Mouse (Mus musculus): Measurements from ENCODE around the gene Arhgap9. TPM values are rescaled to one million over a fixed set of nuclear protein-coding genes. Genes with fewer than 3 reads are reported as not detected.

The Arhgap9 gene
- polyA plus RNA-seq, 1 experiment: 0.97 TPM

DNA sequence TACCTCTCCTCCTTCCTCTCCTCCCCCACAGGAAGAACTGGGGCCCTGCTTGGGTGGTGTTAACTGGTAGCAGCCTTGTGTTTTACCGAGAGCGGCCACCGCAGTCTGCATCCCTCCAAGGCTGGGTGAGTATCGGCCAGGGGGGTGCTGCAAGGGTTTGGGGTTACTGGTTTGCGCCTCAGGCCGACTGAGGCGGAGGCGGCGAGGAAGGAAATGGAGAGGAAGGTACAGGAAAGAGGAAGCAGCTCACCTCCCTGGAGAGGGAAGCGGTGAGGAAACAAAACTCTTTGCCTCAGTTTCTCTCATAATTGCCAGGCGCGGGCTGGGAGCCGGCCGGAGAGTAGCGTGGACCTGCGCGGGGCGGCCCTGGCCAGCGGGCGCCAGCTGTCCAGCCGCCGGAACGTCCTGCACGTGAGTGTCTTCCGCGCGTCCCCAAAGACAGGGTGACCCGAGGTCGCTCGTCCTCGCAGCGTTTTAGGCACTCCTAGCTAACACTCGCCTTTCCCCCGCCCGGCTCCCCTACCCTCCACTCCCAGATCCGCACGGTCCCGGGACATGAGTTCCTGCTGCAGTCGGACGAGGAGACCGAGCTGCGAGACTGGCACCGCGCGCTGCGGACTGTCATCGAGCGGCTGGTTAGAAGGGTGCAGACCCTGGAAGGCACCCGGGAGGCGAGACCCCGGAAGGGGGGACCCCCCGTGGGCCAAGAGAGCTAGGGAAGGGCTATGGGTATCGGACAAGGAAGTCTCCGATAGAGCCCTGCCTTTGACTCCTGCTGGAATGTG, 4.4 kb downstream of the Arhgap9 start:
- H3K27me3 ChIP-seq (ENCODE audit: control insufficient read depth, insufficient read depth, low read length): no peaks in the 10 kb centered on the region; the same call in 1 of the 2 replicates
- peak in 1 of 2 experiments; percentile 44 for DNase-seq
- TF ChIP-seq CTCF (IDR thresholded peaks at IDR 0.05; ENCODE audit: borderline replicate concordance, insufficient read depth, low read depth, low read length) (no peak), POLR2A (IDR thresholded peaks at IDR 0.05; ENCODE audit: borderline replicate concordance, insufficient read depth, low read length) (no peak)
- no peaks in the 10 kb centered on the region for H3K4me1 ChIP-seq (ENCODE audit: control insufficient read depth, insufficient read depth, low read length)
- peak overlapping the region; percentile 46 for H3K4me3 ChIP-seq (replicated peaks; ENCODE audit: insufficient read depth, low read depth, low read length)
- no peak overlapping the region for H3K27ac ChIP-seq (ENCODE audit: insufficient read depth, low read length)
- WGBS: 5% methylated on average over 54 of the region's 54 CpGs

DNA sequence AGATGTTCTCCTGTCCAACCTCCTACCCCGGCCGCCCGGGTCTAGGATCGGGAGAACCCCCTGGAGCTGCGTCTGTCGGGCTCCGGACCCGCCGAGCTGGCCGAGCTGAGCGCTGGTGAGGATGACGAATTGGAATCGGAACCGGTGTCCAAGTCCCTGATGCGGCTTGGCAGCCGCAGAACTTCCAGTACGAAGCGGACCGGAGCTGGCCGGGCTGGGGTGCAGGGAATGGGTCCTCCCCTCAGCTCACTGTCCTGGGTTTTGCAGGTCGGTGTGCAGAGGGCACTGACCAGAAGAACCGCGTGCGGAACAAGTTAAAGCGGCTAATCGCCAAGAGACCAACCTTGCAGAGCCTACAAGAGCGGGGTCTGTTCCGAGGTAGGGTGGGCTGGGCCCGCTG, 5.1 kb downstream of the Arhgap9 start:
- no peaks in the 10 kb centered on the region; the same call in 1 of the 2 replicates for H3K27me3 ChIP-seq (ENCODE audit: control insufficient read depth, insufficient read depth, low read length)
- no peak for TF ChIP-seq CTCF (IDR thresholded peaks at IDR 0.05; ENCODE audit: borderline replicate concordance, insufficient read depth, low read depth, low read length)
- no peak for TF ChIP-seq POLR2A (IDR thresholded peaks at IDR 0.05; ENCODE audit: borderline replicate concordance, insufficient read depth, low read length)
- no peaks in the 10 kb centered on the region for H3K4me1 ChIP-seq (ENCODE audit: control insufficient read depth, insufficient read depth, low read length)
- WGBS: 7% methylated on average over 29 of the region's 29 CpGs
- no peak overlapping the region for H3K27ac ChIP-seq (ENCODE audit: insufficient read depth, low read length)
- H3K4me3 ChIP-seq (replicated peaks; ENCODE audit: insufficient read depth, low read depth, low read length): peak overlapping the region; percentile 46
- DNase-seq: peak; percentile 39 to 43

DNA sequence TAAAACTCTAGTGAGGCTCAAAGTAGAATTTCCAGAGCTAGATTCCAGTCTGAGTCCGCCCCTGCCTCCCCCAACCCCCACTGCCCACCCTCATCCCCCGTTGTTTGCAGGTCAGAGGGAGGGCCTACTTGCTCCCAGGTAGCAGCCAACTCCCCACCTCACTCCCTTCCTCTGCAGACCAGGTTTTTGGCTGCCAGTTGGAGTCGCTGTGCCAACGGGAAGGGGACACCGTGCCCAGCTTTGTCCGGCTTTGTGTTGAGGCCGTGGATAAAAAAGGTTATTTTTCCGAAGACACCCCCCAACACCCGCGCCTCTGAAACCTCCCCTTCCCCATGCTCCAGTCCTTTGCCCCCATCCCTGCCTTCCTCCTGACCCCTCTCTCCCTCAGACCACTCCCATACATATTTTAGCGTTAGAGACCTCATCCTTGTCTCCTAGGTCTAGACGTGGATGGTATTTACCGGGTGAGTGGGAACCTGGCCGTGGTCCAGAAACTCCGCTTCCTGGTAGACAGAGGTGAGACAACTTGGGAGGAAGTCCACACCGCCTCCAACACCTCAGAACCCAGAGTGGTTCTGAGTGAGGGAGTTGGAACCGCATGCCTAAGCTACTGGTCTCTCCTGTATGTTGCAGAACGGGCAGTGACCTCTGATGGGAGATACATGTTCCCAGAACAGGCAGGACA, 5.8 kb downstream of the Arhgap9 start:
- no peak for TF ChIP-seq CTCF (IDR thresholded peaks at IDR 0.05; ENCODE audit: borderline replicate concordance, insufficient read depth, low read depth, low read length)
- TF ChIP-seq POLR2A (IDR thresholded peaks at IDR 0.05; ENCODE audit: borderline replicate concordance, insufficient read depth, low read length): no peak

DNA sequence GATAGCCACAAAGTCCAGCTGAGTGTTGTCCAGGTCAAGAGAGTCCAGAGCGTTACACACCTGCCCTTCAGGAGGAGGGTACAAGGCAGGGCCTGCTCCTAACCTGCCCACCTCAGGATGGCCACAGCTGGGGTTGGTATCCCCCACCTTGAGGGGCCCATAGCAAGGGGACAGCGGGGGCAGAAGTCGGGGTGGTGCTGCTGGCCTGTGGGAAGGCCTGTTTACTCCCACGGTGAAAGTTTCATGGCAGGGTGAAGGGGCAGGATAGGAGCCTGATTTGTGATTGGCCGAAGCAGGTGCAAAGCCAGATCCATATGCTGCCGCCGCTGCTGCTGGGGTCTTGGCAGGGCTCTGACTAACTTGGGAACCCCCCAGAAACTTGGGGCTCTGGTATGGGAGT, 8.4 kb downstream of the Arhgap9 start:
- Histone ChIP-seq H3K4me3 (replicated peaks; ENCODE audit: insufficient read depth, low read depth, low read length) (no peak overlapping the region), H3K4me1 (ENCODE audit: control insufficient read depth, insufficient read depth, low read length) (no peaks in the 10 kb centered on the region), H3K27me3 (ENCODE audit: control insufficient read depth, insufficient read depth, low read length) (no peaks in the 10 kb centered on the region; the same call in 1 of the 2 replicates), H3K27ac (ENCODE audit: insufficient read depth, low read length) (no peak overlapping the region)
- no peak for TF ChIP-seq POLR2A (IDR thresholded peaks at IDR 0.05; ENCODE audit: borderline replicate concordance, insufficient read depth, low read length)
- TF ChIP-seq CTCF (IDR thresholded peaks at IDR 0.05; ENCODE audit: borderline replicate concordance, insufficient read depth, low read depth, low read length): no peak
- no peak for DNase-seq
- WGBS: 66% methylated on average over 7 of the region's 7 CpGs

More for the DNA sequence above, 5.8 kb downstream of the Arhgap9 start:
- Histone ChIP-seq H3K4me1 (ENCODE audit: control insufficient read depth, insufficient read depth, low read length) (no peaks in the 10 kb centered on the region), H3K4me3 (replicated peaks; ENCODE audit: insufficient read depth, low read depth, low read length) (no peak overlapping the region), H3K27me3 (ENCODE audit: control insufficient read depth, insufficient read depth, low read length) (no peaks in the 10 kb centered on the region; the same call in 1 of the 2 replicates), H3K27ac (ENCODE audit: insufficient read depth, low read length) (no peak overlapping the region)
- WGBS: 27% methylated on average over 18 of the region's 18 CpGs
- DNase-seq: peak in 1 of 2 experiments; percentile 27

DNA sequence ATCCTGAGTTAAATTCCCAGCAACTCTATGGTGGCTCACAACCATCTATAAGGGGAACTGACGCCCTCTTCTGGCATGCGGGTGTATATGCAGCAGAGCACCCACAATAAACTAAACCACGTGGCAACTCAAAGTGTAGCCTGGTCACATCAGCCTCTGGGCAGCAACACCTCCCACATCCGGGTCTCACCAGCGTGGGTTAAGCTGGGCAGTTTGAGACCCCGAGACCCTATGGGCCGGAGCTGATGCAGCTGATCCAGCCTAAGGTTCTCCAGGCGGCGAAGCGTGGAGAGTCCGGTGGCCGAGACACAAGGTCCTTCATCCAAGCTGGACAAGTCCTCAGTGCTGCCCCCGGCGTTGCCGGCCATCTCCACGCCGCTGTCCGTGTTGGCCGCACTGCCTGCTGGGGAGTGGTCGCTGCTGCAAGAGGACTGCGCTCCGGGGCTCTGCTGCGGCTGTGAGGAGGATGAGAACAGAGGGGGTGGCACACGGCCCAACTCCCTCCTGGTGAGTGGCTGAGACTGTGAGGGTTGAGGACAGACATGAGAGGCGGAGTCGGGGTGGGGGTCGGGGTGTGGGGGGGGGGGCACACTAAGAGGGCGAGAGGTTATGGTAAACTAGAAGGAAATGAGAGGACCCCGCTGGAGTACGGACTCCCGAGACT, 10.6 kb downstream of the Arhgap9 start:
- WGBS: 27% methylated on average over 31 of the region's 31 CpGs
- no peak overlapping the region for H3K4me3 ChIP-seq (replicated peaks; ENCODE audit: insufficient read depth, low read depth, low read length)
- no peak for DNase-seq
- no peaks in the 10 kb centered on the region for H3K27me3 ChIP-seq (ENCODE audit: control insufficient read depth, insufficient read depth, low read length)
- H3K27ac ChIP-seq (ENCODE audit: insufficient read depth, low read length): no peak overlapping the region
- peak; percentile 16; the same call in 1 of the 2 replicates for TF ChIP-seq CTCF (IDR thresholded peaks at IDR 0.05; ENCODE audit: borderline replicate concordance, insufficient read depth, low read depth, low read length)
- no peak for TF ChIP-seq POLR2A (IDR thresholded peaks at IDR 0.05; ENCODE audit: borderline replicate concordance, insufficient read depth, low read length)
- H3K4me1 ChIP-seq (ENCODE audit: control insufficient read depth, insufficient read depth, low read length): no peaks in the 10 kb centered on the region

DNA sequence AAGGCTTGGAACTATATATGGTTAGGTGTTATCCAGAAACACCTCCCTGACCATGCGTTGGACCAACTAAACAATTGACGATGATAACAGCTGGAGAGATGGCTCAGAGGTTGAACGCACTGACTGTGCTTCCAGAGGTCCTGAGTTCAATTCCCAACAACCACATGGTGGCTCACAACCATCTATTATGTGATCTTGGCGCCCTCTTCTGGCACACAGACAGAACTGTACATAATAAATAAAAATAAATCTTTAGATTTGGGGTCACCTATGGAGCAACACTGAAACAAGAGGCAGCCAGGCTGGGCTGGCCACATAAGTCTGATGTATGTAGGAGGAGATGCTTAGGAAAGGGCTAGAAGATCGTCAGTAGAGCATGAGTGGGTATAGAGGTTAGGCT, 11.4 kb downstream of the Arhgap9 start:
- TF ChIP-seq POLR2A (IDR thresholded peaks at IDR 0.05; ENCODE audit: borderline replicate concordance, insufficient read depth, low read length) (no peak), CTCF (IDR thresholded peaks at IDR 0.05; ENCODE audit: borderline replicate concordance, insufficient read depth, low read depth, low read length) (peak; percentile 13; the same call in 1 of the 2 replicates)
- 56% methylated on average over 5 of the region's 5 CpGs for WGBS
- no peak for DNase-seq
- Histone ChIP-seq H3K27ac (ENCODE audit: insufficient read depth, low read length) (no peak overlapping the region), H3K4me3 (replicated peaks; ENCODE audit: insufficient read depth, low read depth, low read length) (no peak overlapping the region), H3K27me3 (ENCODE audit: control insufficient read depth, insufficient read depth, low read length) (no peaks in the 10 kb centered on the region), H3K4me1 (ENCODE audit: control insufficient read depth, insufficient read depth, low read length) (no peaks in the 10 kb centered on the region)

DNA sequence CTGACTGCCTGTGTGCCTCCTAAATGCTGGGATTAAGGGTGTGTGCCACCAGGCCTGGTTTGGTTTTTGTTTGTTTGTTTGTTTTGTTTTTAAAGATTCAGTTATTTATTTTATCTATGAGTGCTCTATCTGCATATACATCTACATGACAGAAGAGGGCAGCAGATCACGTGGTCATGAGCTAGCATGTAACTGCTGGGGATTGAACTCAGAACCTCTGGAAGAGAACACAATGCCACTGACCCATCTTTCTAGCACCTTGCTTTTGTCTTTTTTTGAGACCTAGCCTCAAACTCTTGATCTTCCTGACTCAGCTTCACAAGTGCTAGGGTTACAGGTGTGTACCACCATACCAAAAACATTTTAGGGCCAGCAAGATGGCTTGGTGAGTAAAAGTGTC, 13.5 kb downstream of the Arhgap9 start:
- Histone ChIP-seq H3K27me3 (ENCODE audit: control insufficient read depth, insufficient read depth, low read length) (no peaks in the 10 kb centered on the region; the same call in 1 of the 2 replicates), H3K4me3 (replicated peaks; ENCODE audit: insufficient read depth, low read depth, low read length) (no peak overlapping the region), H3K27ac (ENCODE audit: insufficient read depth, low read length) (no peak overlapping the region), H3K4me1 (ENCODE audit: control insufficient read depth, insufficient read depth, low read length) (no peaks in the 10 kb centered on the region)
- 74% methylated on average over 1 of the region's 1 CpGs for WGBS
- DNase-seq: no peak
- TF ChIP-seq POLR2A (IDR thresholded peaks at IDR 0.05; ENCODE audit: borderline replicate concordance, insufficient read depth, low read length): no peak
- TF ChIP-seq CTCF (IDR thresholded peaks at IDR 0.05; ENCODE audit: borderline replicate concordance, insufficient read depth, low read depth, low read length): no peak

Measured in cerebellum, adult 2 months (tissue).